Mouse (Mus musculus): ENCODE results near the gene Olfr294.

Olfr294 gene

DNA sequence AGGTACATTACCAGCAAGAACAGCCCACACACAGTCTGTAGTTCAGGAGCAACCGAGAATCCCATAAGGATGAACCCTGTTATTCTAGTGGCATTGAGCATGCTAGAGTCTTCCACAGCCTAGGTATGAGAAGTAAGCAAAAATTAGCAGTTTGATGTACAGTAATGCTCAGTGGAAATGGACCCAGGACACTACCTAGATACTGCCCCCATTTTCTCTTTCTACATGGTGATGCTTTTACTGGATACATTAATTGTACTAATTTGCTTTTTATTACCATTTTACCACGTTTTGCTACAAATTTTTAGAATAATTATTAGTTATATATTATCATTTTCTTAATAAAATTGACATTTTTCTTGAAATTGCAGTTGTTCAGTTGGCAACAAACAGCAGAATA lies at the start of gene Olfr294:
Gene Olfr294, minus strand, starts transcription at position 101 of the 400 bp plus-strand sequence.
- no peak for DNase-seq (ENCODE audit: extremely low read depth, low read depth, low spot score)

DNA sequence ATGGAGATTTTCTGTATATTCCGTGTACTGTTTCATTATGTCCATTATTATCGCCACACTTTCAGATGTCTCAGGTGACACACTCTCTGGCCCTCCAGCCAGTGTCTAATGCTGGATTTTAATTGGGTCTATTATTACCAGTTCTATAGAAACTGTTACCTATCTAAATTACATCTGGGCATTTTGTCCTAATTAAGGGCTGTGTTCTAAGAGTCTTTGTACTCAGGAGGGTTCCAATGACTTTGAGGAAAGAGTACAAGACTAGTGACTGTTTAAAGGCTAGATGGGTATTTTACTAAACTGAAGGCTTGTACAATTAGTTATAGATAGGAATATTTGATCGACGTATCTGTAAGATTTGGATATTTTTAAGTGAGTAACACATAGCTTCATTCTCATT lies 32.3 kb upstream of the Olfr294 start, which contains the start of gene Olfr293:
Gene Olfr293, plus strand, starts transcription at position 301 of the 400 bp plus-strand sequence.
- no peak for DNase-seq (ENCODE audit: extremely low read depth, low read depth, low spot score)

DNA sequence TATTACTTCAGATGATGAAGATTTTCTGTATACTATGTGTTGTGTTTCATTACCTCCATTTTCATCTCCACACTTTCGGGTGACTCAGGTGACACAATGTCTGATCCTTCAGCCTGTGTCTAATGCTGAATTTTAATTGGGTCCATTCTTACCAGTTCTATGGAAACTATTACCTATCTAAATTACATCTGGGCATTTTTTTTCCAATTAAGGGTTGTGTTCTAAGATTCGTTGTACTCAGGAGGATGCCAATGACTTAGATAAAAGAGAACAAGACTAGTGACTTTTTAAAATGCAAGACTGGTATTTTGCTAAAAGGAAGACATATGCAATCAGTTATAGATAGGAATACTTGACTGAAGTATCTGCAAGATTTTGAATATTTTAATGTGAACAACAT lies 32.9 kb downstream of the Olfr294 start, which contains the start of gene Olfr295:
Gene Olfr295, plus strand, starts transcription at position 301 of the 400 bp plus-strand sequence.
- DNase-seq (ENCODE audit: extremely low read depth, low read depth, low spot score), result no peak
